Mouse (Mus musculus): Measurements from ENCODE around the gene Gpr84.

- no peak for TF ChIP-seq GATA1 (IDR thresholded peaks at IDR 0.05; ENCODE audit: low read length)
- no peak for TF ChIP-seq TAL1 (IDR thresholded peaks at IDR 0.05; ENCODE audit: low read length)
Measured at GRCm38 (mm10) chr15:103280817-103281464, 29.5 kb downstream of the Gpr84 start.

All from erythroblast, embryonic 14.5 days (primary cell).